Mouse (Mus musculus): ENCODE data around the gene Alox5. TPM values are rescaled to one million over a fixed set of nuclear protein-coding genes. Genes with fewer than 3 reads are reported as not detected.
"Not testable (repeated sequence)": the region's sequence is repeated elsewhere in the genome, so short reads cannot be mapped to it uniquely, and the experiment has no call there.

The Alox5 gene
- 1.1 and 1.6 TPM in 2 replicates for polyA plus RNA-seq (2016; fragmentation: Nextera tagmentation; extraction: Ambion mirVana)

GRCm38 (mm10) chr6:116460544-116461283 is at the start of gene Alox5:
Alox5 (minus strand) TSS chr6:116461178.
- 2% methylated on average over 43 of the region's 43 CpGs for WGBS
- Histone ChIP-seq H3K36me3 (no peaks in the 10 kb centered on the region), H3K4me1 (replicated peaks) (peaks cover 15% of the 10 kb centered on the region), H3K9me3 (no peaks in the 10 kb centered on the region), H3K27me3 (ENCODE audit: insufficient read depth, poor library complexity, severe bottlenecking) (peaks cover 41% of the 10 kb centered on the region), H3K4me3 (peak within 1 kb of the TSS; percentile 61), H3K27ac (peak within 1 kb of the TSS; percentile 56; the same call in 1 of the 2 replicates)
- DNase-seq (ENCODE audit: low spot score): peak; percentile 51

GRCm38 (mm10) chr6:116506302-116507003 is 45.5 kb upstream of the Alox5 start, which contains the start of gene Olfr212:
Olfr212 (plus strand) TSS chr6:116506516.
- H3K27ac ChIP-seq; H3K27me3 ChIP-seq (ENCODE audit: insufficient read depth, poor library complexity, severe bottlenecking); H3K36me3 ChIP-seq; DNase-seq (ENCODE audit: low spot score); H3K4me3 ChIP-seq; H3K4me1 ChIP-seq (replicated peaks): not testable (repeated sequence)
- 90% methylated on average over 20 of the region's 20 CpGs for WGBS
- H3K9me3 ChIP-seq: peaks cover 37% of the 10 kb centered on the region

- WGBS: 79% methylated on average over 1 of the region's 1 CpGs
- Histone ChIP-seq H3K4me1 (replicated peaks) (no peaks in the 10 kb centered on the region), H3K27me3 (ENCODE audit: insufficient read depth, poor library complexity, severe bottlenecking) (no peaks in the 10 kb centered on the region), H3K4me3 (no peak overlapping the region), H3K27ac (no peak overlapping the region), H3K9me3 (no peaks in the 10 kb centered on the region), H3K36me3 (no peaks in the 10 kb centered on the region)
- DNase-seq (ENCODE audit: low spot score): no peak
Observed at GRCm38 (mm10) chr6:116495960-116496359, 35.0 kb upstream of the Alox5 start.

DNA sequence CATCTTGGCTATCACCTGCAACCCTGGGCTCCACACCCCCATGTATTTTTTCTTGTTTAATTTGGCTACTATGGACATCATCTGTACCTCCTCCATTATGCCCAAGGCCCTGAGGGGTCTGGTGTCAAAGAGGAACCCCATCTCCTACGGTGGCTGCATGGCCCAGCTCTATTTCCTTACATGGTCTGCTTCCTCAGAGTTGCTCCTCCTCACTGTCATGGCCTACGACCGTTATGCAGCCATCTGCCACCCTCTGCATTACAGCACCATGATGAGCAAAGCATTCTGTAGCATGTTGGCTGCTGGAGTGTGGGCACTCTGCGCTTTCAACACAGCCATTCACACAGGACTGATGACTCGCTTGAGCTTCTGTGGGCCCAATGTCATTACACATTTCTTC is 32.8 kb upstream of the Alox5 start:
- no peak for DNase-seq (ENCODE audit: low spot score)
- H3K36me3 ChIP-seq: no peaks in the 10 kb centered on the region
- H3K4me3 ChIP-seq: no peak overlapping the region
- H3K27me3 ChIP-seq (ENCODE audit: insufficient read depth, poor library complexity, severe bottlenecking): no peaks in the 10 kb centered on the region
- 88% methylated on average over 5 of the region's 5 CpGs for WGBS
- H3K27ac ChIP-seq: no peak overlapping the region
- peaks cover 6% of the 10 kb centered on the region for H3K4me1 ChIP-seq (replicated peaks)
- H3K9me3 ChIP-seq: no peaks in the 10 kb centered on the region

GRCm38 (mm10) chr6:116488791-116489190 is 27.8 kb upstream of the Alox5 start, which contains the start of gene Olfr211:
Olfr211 (plus strand) TSS chr6:116489091.
- Histone ChIP-seq H3K4me1 (replicated peaks) (peaks cover 6% of the 10 kb centered on the region), H3K27ac (no peak within 1 kb of the TSS), H3K27me3 (ENCODE audit: insufficient read depth, poor library complexity, severe bottlenecking) (no peaks in the 10 kb centered on the region), H3K4me3 (no peak within 1 kb of the TSS), H3K9me3 (no peaks in the 10 kb centered on the region), H3K36me3 (no peaks in the 10 kb centered on the region)
- DNase-seq (ENCODE audit: low spot score): no peak
- WGBS: 81% methylated on average over 4 of the region's 4 CpGs

DNA sequence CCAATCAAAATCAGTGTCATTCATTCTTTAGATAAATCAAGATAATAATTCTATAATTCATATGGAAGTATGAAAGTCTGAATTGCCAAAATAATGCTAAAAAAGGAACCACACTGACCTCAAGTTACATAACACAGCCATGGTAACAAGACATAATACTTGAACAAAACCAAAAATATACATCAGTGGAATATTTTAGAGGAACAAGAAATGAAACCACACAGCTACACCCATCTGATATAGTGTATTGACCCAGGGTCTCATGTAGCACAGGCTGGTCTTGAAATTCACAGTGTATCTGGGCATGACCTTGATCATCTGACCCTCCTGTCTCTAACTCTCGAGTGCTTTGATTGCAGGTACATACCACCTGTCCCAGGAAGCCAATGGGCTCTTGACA is 25.9 kb upstream of the Alox5 start:
- WGBS: 80% methylated on average over 1 of the region's 1 CpGs
- DNase-seq (ENCODE audit: low spot score): no peak

DNA sequence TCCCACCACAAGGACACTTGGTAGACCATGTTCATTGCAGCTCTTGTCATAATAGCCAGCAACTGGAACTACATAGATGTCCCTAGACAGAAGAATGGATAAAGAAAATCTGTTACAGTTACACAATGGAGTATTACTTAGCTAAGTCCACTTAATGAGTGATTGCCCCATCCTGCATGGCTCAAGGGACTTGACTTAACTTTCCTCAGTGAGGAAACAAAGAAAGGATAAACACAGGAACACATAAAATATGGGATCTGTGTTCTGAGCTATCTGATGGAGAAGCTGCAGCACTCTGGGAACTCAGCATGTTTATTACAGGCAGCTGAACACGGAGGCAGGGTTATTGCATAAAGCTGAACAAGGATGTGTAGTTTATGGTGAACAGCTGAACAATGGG is 24.1 kb upstream of the Alox5 start:
- no peak for DNase-seq (ENCODE audit: low spot score)
- 88% methylated on average over 1 of the region's 1 CpGs for WGBS
- no peaks in the 10 kb centered on the region for H3K9me3 ChIP-seq
- no peaks in the 10 kb centered on the region for H3K27me3 ChIP-seq (ENCODE audit: insufficient read depth, poor library complexity, severe bottlenecking)
- H3K4me1 ChIP-seq (replicated peaks): no peaks in the 10 kb centered on the region
- no peaks in the 10 kb centered on the region for H3K36me3 ChIP-seq
- H3K4me3 ChIP-seq: no peak overlapping the region
- no peak overlapping the region for H3K27ac ChIP-seq

More for the DNA sequence above, 25.9 kb upstream of the Alox5 start:
- no peaks in the 10 kb centered on the region for H3K9me3 ChIP-seq
- H3K36me3 ChIP-seq: no peaks in the 10 kb centered on the region
- H3K27ac ChIP-seq: no peak overlapping the region
- peaks cover 6% of the 10 kb centered on the region for H3K4me1 ChIP-seq (replicated peaks)
- no peaks in the 10 kb centered on the region for H3K27me3 ChIP-seq (ENCODE audit: insufficient read depth, poor library complexity, severe bottlenecking)
- H3K4me3 ChIP-seq: no peak overlapping the region

DNA sequence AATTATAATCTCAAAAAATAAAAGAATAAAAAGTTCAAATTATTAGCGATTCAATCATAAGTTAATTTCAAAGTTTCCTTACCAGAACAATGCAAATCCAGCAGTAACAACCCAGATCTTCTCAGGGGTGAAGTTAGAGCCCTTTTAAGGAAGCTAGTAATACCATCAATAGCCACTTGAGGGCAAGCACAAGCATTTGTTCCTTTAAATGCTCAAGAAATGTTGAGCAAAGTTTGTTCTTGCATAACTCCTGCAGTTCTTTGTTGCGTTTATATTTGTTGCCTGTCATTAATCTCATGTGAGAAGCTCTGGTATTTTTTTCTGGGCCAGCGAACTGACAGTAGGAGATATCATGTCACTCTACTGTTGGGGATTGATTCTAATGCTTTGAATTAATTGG is 7.1 kb upstream of the Alox5 start:
- 41% methylated on average over 3 of the region's 3 CpGs for WGBS
- no peaks in the 10 kb centered on the region for H3K27me3 ChIP-seq (ENCODE audit: insufficient read depth, poor library complexity, severe bottlenecking)
- no peaks in the 10 kb centered on the region for H3K4me1 ChIP-seq (replicated peaks)
- no peaks in the 10 kb centered on the region for H3K36me3 ChIP-seq
- H3K9me3 ChIP-seq: no peaks in the 10 kb centered on the region
- no peak overlapping the region for H3K27ac ChIP-seq
- H3K4me3 ChIP-seq: no peak overlapping the region
- DNase-seq (ENCODE audit: low spot score): no peak

DNA sequence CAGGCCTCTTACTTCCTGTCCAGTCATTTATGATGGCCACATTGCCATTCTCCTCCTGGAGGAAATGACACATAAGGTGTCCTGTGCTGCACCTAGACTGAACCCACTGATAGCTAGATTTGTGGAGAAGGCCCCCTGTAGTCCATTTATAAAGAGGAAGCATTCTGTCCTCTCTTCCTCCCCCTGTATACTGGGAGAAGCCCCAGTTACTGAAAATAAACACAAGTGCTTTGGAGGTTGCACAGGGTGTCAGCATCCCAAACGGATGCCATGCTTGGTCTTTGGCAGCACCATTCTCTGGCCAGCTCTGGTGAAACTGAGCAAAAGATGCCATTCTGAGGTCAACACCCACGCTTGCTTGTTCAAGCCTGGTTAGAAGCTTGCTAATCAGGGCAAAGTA is 1.7 kb downstream of the Alox5 start:
- no peaks in the 10 kb centered on the region for H3K9me3 ChIP-seq
- DNase-seq (ENCODE audit: low spot score): no peak
- WGBS: 84% methylated on average over 2 of the region's 2 CpGs
- H3K4me1 ChIP-seq (replicated peaks): peaks cover 15% of the 10 kb centered on the region
- no peaks in the 10 kb centered on the region for H3K36me3 ChIP-seq
- peaks cover 41% of the 10 kb centered on the region for H3K27me3 ChIP-seq (ENCODE audit: insufficient read depth, poor library complexity, severe bottlenecking)
- H3K4me3 ChIP-seq: no peak overlapping the region
- no peak overlapping the region for H3K27ac ChIP-seq

GRCm38 (mm10) chr6:116458728-116459127 is 2.2 kb downstream of the Alox5 start:
- Histone ChIP-seq H3K36me3 (no peaks in the 10 kb centered on the region), H3K27ac (no peak overlapping the region), H3K4me3 (no peak overlapping the region), H3K4me1 (replicated peaks) (peaks cover 15% of the 10 kb centered on the region), H3K9me3 (no peaks in the 10 kb centered on the region), H3K27me3 (ENCODE audit: insufficient read depth, poor library complexity, severe bottlenecking) (peaks cover 41% of the 10 kb centered on the region)
- DNase-seq (ENCODE audit: low spot score): no peak
- WGBS: 84% methylated on average over 4 of the region's 4 CpGs

- H3K4me3 ChIP-seq: no peak overlapping the region
- no peak overlapping the region for H3K27ac ChIP-seq
- no peak for DNase-seq (ENCODE audit: low spot score)
- 92% methylated on average over 1 of the region's 1 CpGs for WGBS
- no peaks in the 10 kb centered on the region for H3K36me3 ChIP-seq
- H3K9me3 ChIP-seq: no peaks in the 10 kb centered on the region
- peaks cover 15% of the 10 kb centered on the region for H3K4me1 ChIP-seq (replicated peaks)
- H3K27me3 ChIP-seq (ENCODE audit: insufficient read depth, poor library complexity, severe bottlenecking): peaks cover 34% of the 10 kb centered on the region
Observed at GRCm38 (mm10) chr6:116456482-116456881, 4.5 kb downstream of the Alox5 start.

DNA sequence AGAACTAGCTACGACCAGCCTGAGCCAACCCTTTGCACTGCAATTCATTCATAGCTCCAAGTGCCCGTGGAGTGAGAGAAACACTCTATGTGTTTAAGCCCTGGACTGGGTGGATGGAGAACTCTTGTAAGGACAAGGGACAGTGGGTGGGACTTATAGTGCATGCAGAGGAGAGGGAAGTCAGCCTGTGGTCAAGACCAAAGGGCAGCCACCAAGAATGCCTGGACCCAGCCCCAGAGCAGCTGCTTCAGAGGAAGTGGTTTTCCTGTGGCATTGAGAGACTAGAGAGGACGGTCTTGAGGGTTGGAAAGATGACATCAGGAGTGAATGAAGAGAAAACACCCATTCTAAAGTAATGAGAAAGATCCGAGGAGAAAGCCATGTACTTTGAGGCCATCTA is 5.2 kb downstream of the Alox5 start:
- H3K36me3 ChIP-seq: no peaks in the 10 kb centered on the region
- H3K27ac ChIP-seq: no peak overlapping the region
- peaks cover 11% of the 10 kb centered on the region for H3K4me1 ChIP-seq (replicated peaks)
- peaks cover 27% of the 10 kb centered on the region for H3K27me3 ChIP-seq (ENCODE audit: insufficient read depth, poor library complexity, severe bottlenecking)
- no peaks in the 10 kb centered on the region for H3K9me3 ChIP-seq
- WGBS: 79% methylated on average over 4 of the region's 4 CpGs
- DNase-seq (ENCODE audit: low spot score): no peak
- no peak overlapping the region for H3K4me3 ChIP-seq

- Histone ChIP-seq H3K9me3 (no peaks in the 10 kb centered on the region), H3K4me1 (replicated peaks) (no peaks in the 10 kb centered on the region), H3K4me3 (no peak overlapping the region), H3K27me3 (ENCODE audit: insufficient read depth, poor library complexity, severe bottlenecking) (no peaks in the 10 kb centered on the region), H3K27ac (no peak overlapping the region), H3K36me3 (no peaks in the 10 kb centered on the region)
- no peak for DNase-seq (ENCODE audit: low spot score)
- 89% methylated on average over 4 of the region's 4 CpGs for WGBS
Observed at GRCm38 (mm10) chr6:116440849-116441248, 20.1 kb downstream of the Alox5 start.

Measured in hindbrain, embryonic 10.5 days (tissue).